Mouse (Mus musculus) CH12.LX (cell line): ENCODE results near the gene Cenpt. TPM values are rescaled to one million over a fixed set of nuclear protein-coding genes. Genes with fewer than 3 reads are reported as not detected.

Experiments
- DNase-seq: peaks from one replicate; pipeline ENCODE4 v3.0.0-alpha.2; 2013; ENCODE audit errors: extremely low read depth
- H3K27ac ChIP-seq: 2 replicates; pipeline ENCODE4 v1.5.1; 2012; ENCODE audit warnings: low read depth, mild to moderate bottlenecking, control low read depth, moderate library complexity; ENCODE audit not compliant: insufficient read depth
- H3K27me3 ChIP-seq: replicated peaks from 2 replicates; pipeline ENCODE3; 2012; ENCODE audit warnings: inconsistent platforms
- H3K36me3 ChIP-seq, 2 experiments: replicated peaks in 1 of 2; 2 replicates each; pipeline versions ENCODE3 to v1.6.1; 2012; ENCODE audit warnings: inconsistent platforms in 1 of 2, low read length in 1 of 2, mild to moderate bottlenecking in 1 of 2, mixed read lengths in 1 of 2, moderate library complexity in 1 of 2; ENCODE audit not compliant: control insufficient read depth in 1 of 2, insufficient read depth in 1 of 2
- H3K4me1 ChIP-seq, 2 experiments: 2 replicates each; pipeline ENCODE4 v1.6.1; 2012; ENCODE audit warnings: inconsistent platforms in 1 of 2, moderate library complexity in 1 of 2; ENCODE audit not compliant: insufficient read depth in 2 of 2, control insufficient read depth in 1 of 2
- H3K4me2 ChIP-seq: 2 replicates; pipeline ENCODE4 v1.6.1; 2012; ENCODE audit warnings: low read depth, mild to moderate bottlenecking, control low read depth; ENCODE audit not compliant: poor library complexity, insufficient read depth, severe bottlenecking
- H3K4me3 ChIP-seq, 3 experiments: fragments of 150-350 bp in 1 of 3; sonication (generic) in 1 of 3; replicated peaks in 1 of 3; 2 replicates each; pipeline versions ENCODE3 to v1.5.1; 2011 to 2012; ENCODE audit warnings: low read depth in 2 of 3, low read length in 2 of 3, mild to moderate bottlenecking in 2 of 3, moderate library complexity in 2 of 3, control low read depth in 1 of 3, improper control_type of control experiment in 1 of 3, inconsistent platforms in 1 of 3, mixed read lengths in 1 of 3; ENCODE audit not compliant: poor library complexity in 1 of 3
- H3K79me2 ChIP-seq: replicated peaks from 2 replicates; pipeline ENCODE4 v1.6.1; 2012; ENCODE audit warnings: mild to moderate bottlenecking, moderate library complexity; ENCODE audit not compliant: control insufficient read depth, poor library complexity, insufficient read depth, severe bottlenecking; ENCODE audit errors: extremely low read depth
- H3K9ac ChIP-seq: 2 replicates; pipeline ENCODE4 v1.6.1; 2012; ENCODE audit warnings: low read depth, mild to moderate bottlenecking, control low read depth, moderate library complexity; ENCODE audit not compliant: insufficient read depth
- H3K9me3 ChIP-seq: replicated peaks from 2 replicates; pipeline ENCODE3; 2012; ENCODE audit warnings: low read length, inconsistent platforms, mixed read lengths
- CHD1 ChIP-seq: IDR thresholded peaks from 2 replicates; pipeline ENCODE4 v1.6.1; 2012; ENCODE audit warnings: low read depth, low read length, improper control_type of control experiment, inconsistent platforms
- CTCF ChIP-seq, 2 experiments: IDR thresholded peaks in 1 of 2; conservative IDR thresholded peaks in 1 of 2; 2 replicates each; pipeline ENCODE4 v1.5.1; 2011 to 2012; ENCODE audit warnings: low read depth in 2 of 2, low read length in 2 of 2, improper control_type of control experiment in 1 of 2, inconsistent platforms in 1 of 2, mild to moderate bottlenecking in 1 of 2, moderate library complexity in 1 of 2
- E2F4 ChIP-seq: IDR thresholded peaks from 2 replicates; pipeline ENCODE4 v1.6.1; 2011; ENCODE audit warnings: low read depth, low read length, improper control_type of control experiment; ENCODE audit not compliant: insufficient replicate concordance
- ELF1 ChIP-seq: IDR thresholded peaks from 2 replicates; pipeline ENCODE4 v1.6.1; 2014; ENCODE audit warnings: low read depth, mild to moderate bottlenecking, inconsistent platforms, low read length, improper control_type of control experiment
- GABPA ChIP-seq: IDR thresholded peaks from 2 replicates; pipeline ENCODE4 v1.6.1; 2012; ENCODE audit warnings: low read depth, low read length, improper control_type of control experiment, inconsistent platforms; ENCODE audit not compliant: insufficient replicate concordance
- IRF4 ChIP-seq: IDR thresholded peaks from 2 replicates; pipeline ENCODE4 v1.6.1; 2014; ENCODE audit warnings: low read depth, mild to moderate bottlenecking, inconsistent platforms, low read length, improper control_type of control experiment
- JUN ChIP-seq: IDR thresholded peaks from 2 replicates; pipeline ENCODE4 v1.6.1; 2011; ENCODE audit warnings: low read depth, mild to moderate bottlenecking, low read length, improper control_type of control experiment, moderate library complexity; ENCODE audit not compliant: insufficient read depth
- JUND ChIP-seq: conservative IDR thresholded peaks from 2 replicates; pipeline ENCODE4 v1.6.1; 2011; ENCODE audit warnings: low read depth, low read length, improper control_type of control experiment
- MAFK ChIP-seq: IDR thresholded peaks from 2 replicates; pipeline ENCODE4 v1.6.1; 2011; ENCODE audit warnings: low read length, improper control_type of control experiment; ENCODE audit not compliant: insufficient replicate concordance
- MAZ ChIP-seq: IDR thresholded peaks from 2 replicates; pipeline ENCODE4 v1.6.1; 2012; ENCODE audit warnings: low read depth, mild to moderate bottlenecking, inconsistent platforms, low read length, improper control_type of control experiment, moderate library complexity
- NELFE ChIP-seq: IDR thresholded peaks from 2 replicates; pipeline ENCODE4 v1.6.1; 2011; ENCODE audit warnings: low read depth, low read length, improper control_type of control experiment
- NRF1 ChIP-seq: IDR thresholded peaks from 2 replicates; pipeline ENCODE4 v1.6.1; 2014; ENCODE audit warnings: low read depth, mild to moderate bottlenecking, inconsistent platforms, low read length, improper control_type of control experiment, moderate library complexity
- POLR2A ChIP-seq: IDR thresholded peaks from 2 replicates; pipeline ENCODE4 v1.6.1; 2011; ENCODE audit warnings: low read depth, mild to moderate bottlenecking, improper control_type of control experiment, low read length
- RAD21 ChIP-seq: IDR thresholded peaks from 2 replicates; pipeline ENCODE4 v1.6.1; 2011; ENCODE audit warnings: low read depth, mild to moderate bottlenecking, low read length, improper control_type of control experiment, moderate library complexity
- RCOR1 ChIP-seq: conservative IDR thresholded peaks from 2 replicates; pipeline ENCODE4 v1.6.1; 2012; ENCODE audit warnings: low read depth, mild to moderate bottlenecking, inconsistent platforms, low read length, improper control_type of control experiment
- SIN3A ChIP-seq: IDR thresholded peaks from 2 replicates; pipeline ENCODE4 v1.6.1; 2012; ENCODE audit warnings: low read length, improper control_type of control experiment, inconsistent platforms
- SMC3 ChIP-seq: IDR thresholded peaks from 2 replicates; pipeline ENCODE4 v1.6.1; 2011; ENCODE audit warnings: low read depth, low read length, improper control_type of control experiment
- TBP ChIP-seq: conservative IDR thresholded peaks from 2 replicates; pipeline ENCODE4 v1.6.1; 2011; ENCODE audit warnings: low read depth, low read length, improper control_type of control experiment
- TCF12 ChIP-seq: IDR thresholded peaks from 2 replicates; pipeline ENCODE4 v1.6.1; 2014; ENCODE audit warnings: low read depth, mild to moderate bottlenecking, inconsistent platforms, low read length, improper control_type of control experiment
- UBTF ChIP-seq: IDR thresholded peaks from 2 replicates; pipeline ENCODE4 v1.6.1; 2012; ENCODE audit warnings: low read depth, mild to moderate bottlenecking, inconsistent platforms, low read length, improper control_type of control experiment, moderate library complexity
- ZC3H11A ChIP-seq: IDR thresholded peaks from 2 replicates; pipeline ENCODE4 v1.6.1; 2012; ENCODE audit warnings: low read depth, mild to moderate bottlenecking, inconsistent platforms, low read length, improper control_type of control experiment
- dilution Hi-C: fragments of 300-500 bp; cut with MboI; formaldehyde crosslinking; loops from 2 replicates; pipeline ENCODE4 v1.14.3; 2020; ENCODE audit warnings: low sequenced_read_pairs; ENCODE audit not compliant: extremely low pct_unique_long_range_greater_than_20kb, extremely low pct_ligation_motif_present
- in situ Hi-C: fragments of 300-500 bp; cut with MboI; formaldehyde crosslinking; loops from 3 replicates; pipeline ENCODE4 v1.14.3; 2019; ENCODE audit warnings: low sequenced_read_pairs, low pct_ligation_motif_present, low pct_unique_long_range_greater_than_20kb, mixed read lengths
- polyA plus RNA-seq: library from polyadenylated mRNA; unstranded; fragments of >175 nt; gene quantifications from 2 replicates; pipeline ENCODE4 v1.2.1, GENCODE M21; 2012; ENCODE audit warnings: low read depth; ENCODE audit not compliant: insufficient read length
- total RNA-seq, 2 experiments: library from RNA; depleted of rRNA; stranded (reverse); fragments of 300-350 nt in 1 of 2; fragments of >200 nt in 1 of 2; gene quantifications; 2 replicates each; pipeline ENCODE4 v1.2.3; 2012 to 2014

Gene Cenpt
- total and polyA plus RNA-seq, 3 experiments = 17.3 to 29.4 (median 21.3) TPM

- no peak overlapping the region; the same call in 1 of the 2 replicates for H3K4me2 ChIP-seq
Measured at GRCm38 (mm10) chr8:105805964-105806363, 47.1 kb downstream of the Cenpt start.

GRCm38 (mm10) chr8:105805346-105805745, 47.7 kb downstream of the Cenpt start:
- Histone ChIP-seq H3K9me3 (no peaks in the 10 kb centered on the region), H3K4me2 (no peak overlapping the region), H3K27me3 (no peaks in the 10 kb centered on the region), H3K4me3 (no peak overlapping the region), H3K36me3 (peaks cover 0 to 43% of the 10 kb centered on the region in 2 experiments), H3K4me1 (peaks cover 15 to 51% of the 10 kb centered on the region in 2 experiments), H3K79me2 (peaks cover 20% of the 10 kb centered on the region), H3K9ac (no peak overlapping the region)
- dilution Hi-C loops = no loop called here
- TF ChIP-seq CHD1 = no peak
- TF ChIP-seq RAD21 = no peak
- TF ChIP-seq IRF4 = no peak
- TF ChIP-seq, all 38 proteins: peak for 0
- no peak for DNase-seq
- H3K27ac ChIP-seq = peak overlapping the region; percentile 39; the same call in 1 of the 2 replicates
- in situ Hi-C loops = no loop called here

More at GRCm38 (mm10) chr8:105805964-105806363, 47.1 kb downstream of the Cenpt start:
- in situ Hi-C loops = no loop called here
- no peak overlapping the region for H3K4me3 ChIP-seq
- DNase-seq = peak; percentile 30
- peaks cover 16 to 57% of the 10 kb centered on the region in 2 experiments for H3K4me1 ChIP-seq
- H3K79me2 ChIP-seq = peaks cover 20% of the 10 kb centered on the region
- dilution Hi-C loops = no loop called here
- TF ChIP-seq CHD1 (no peak), TBP (no peak), CTCF (conservative IDR thresholded peaks at IDR 0.05 in 1 of 2, IDR thresholded peaks at IDR 0.05 in 1 of 2; ENCODE audit: low read depth in 2 of 2, low read length in 2 of 2) (no peak), ZC3H11A (no peak), MAFK (peak; percentile 73; the same call in 1 of the 2 replicates)
- no peaks in the 10 kb centered on the region for H3K9me3 ChIP-seq
- no peaks in the 10 kb centered on the region for H3K27me3 ChIP-seq
- no peak overlapping the region for H3K9ac ChIP-seq
- H3K36me3 ChIP-seq = peaks cover 0 to 42% of the 10 kb centered on the region in 2 experiments
- H3K27ac ChIP-seq = no peak overlapping the region; the same call in 1 of the 2 replicates

- in situ Hi-C loops = no loop called here
- no peak for DNase-seq
- TF ChIP-seq POLR2A (no peak), SIN3A (no peak), UBTF (no peak), RCOR1 (no peak), ZC3H11A (no peak), JUND (no peak), GABPA (no peak), CTCF (conservative IDR thresholded peaks at IDR 0.05 in 1 of 2, IDR thresholded peaks at IDR 0.05 in 1 of 2; ENCODE audit: low read depth in 2 of 2, low read length in 2 of 2) (no peak), E2F4 (no peak), SMC3 (no peak), NELFE (no peak), MAFK (no peak), TCF12 (no peak), MAZ (no peak), NRF1 (no peak), JUN (no peak), CHD1 (no peak), ELF1 (no peak)
- TF ChIP-seq, all 38 proteins: peak for 0
- Histone ChIP-seq H3K27ac (no peak overlapping the region), H3K9ac (no peak overlapping the region), H3K27me3 (no peaks in the 10 kb centered on the region), H3K4me3 (no peak overlapping the region), H3K79me2 (peaks cover 20% of the 10 kb centered on the region), H3K9me3 (no peaks in the 10 kb centered on the region), H3K4me2 (no peak overlapping the region), H3K36me3 (peaks cover 0 to 48% of the 10 kb centered on the region in 2 experiments), H3K4me1 (peaks cover 15 to 48% of the 10 kb centered on the region in 2 experiments)
- dilution Hi-C loops = no loop called here
Measured at GRCm38 (mm10) chr8:105804797-105805196, 48.3 kb downstream of the Cenpt start.
